ENCODE assay signal across 7 mouse cellular contexts in the genomic region with DNA sequence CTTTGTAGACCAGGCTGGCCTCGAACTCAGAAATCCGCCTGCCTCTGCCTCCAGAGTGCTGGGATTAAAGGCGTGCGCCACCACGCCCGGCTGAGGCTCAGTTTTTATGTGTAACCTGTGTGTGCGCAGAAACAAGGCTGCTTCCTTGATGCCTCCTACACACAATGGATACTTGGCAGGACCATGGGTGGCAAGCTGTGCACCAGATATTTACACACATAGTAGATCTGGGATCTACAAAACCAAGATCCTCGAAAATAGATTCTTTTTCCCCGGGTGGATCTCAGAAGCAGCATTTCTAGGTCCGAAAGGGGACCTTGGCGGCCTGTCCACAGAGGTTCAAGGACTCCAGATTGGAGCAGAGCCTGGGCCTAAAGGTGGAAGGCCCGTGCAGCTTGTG. TPM values are rescaled to one million over a fixed set of nuclear protein-coding genes. Genes with fewer than 3 reads are reported as not detected.
A peak's percentile ranks its signal among the peaks of the same experiment; 100 is the strongest.
DNase-seq lines count a peak whose midpoint lies in the region; ATAC-seq and TF ChIP-seq lines count a peak whose summit lies in the region.

No protein-coding gene starts in this region.

- H3K4me1 ChIP-seq in megakaryocyte, embryonic 14.5 days: peaks cover 68% of the 10 kb centered on the region
- H3K4me1 ChIP-seq in erythroblast, embryonic 14.5 days (ENCODE audit: control insufficient read depth): peaks cover 60% of the 10 kb centered on the region
- H3K4me1 ChIP-seq in limb, embryonic 14.5 days (ENCODE audit: control insufficient read depth, insufficient read depth, low read length): peaks cover 11% of the 10 kb centered on the region

- no peak for TF ChIP-seq POLR2A in limb, embryonic 14.5 days (IDR thresholded peaks at IDR 0.05; ENCODE audit: borderline replicate concordance, extremely low read depth, insufficient read depth, insufficient read length)

- H3K27me3 ChIP-seq in megakaryocyte, embryonic 14.5 days (replicated peaks): no peaks in the 10 kb centered on the region
- no peaks in the 10 kb centered on the region for H3K27me3 ChIP-seq in erythroblast, embryonic 14.5 days (ENCODE audit: control insufficient read depth)
- peaks cover 13% of the 10 kb centered on the region; the same call in 1 of the 2 replicates for H3K27me3 ChIP-seq in limb, embryonic 14.5 days (ENCODE audit: control insufficient read depth, insufficient read depth, low read length)

- ATAC-seq in megakaryocyte, adult 5-6 weeks (ENCODE audit: poor library complexity, severe bottlenecking): no peak
- ATAC-seq in limb, embryonic 14.5 days (ENCODE audit: low FRiP score, low read depth): peak; percentile 7

- H3K4me2 ChIP-seq in limb, embryonic 14.5 days (replicated peaks; ENCODE audit: low read depth, low read length, severe bottlenecking): peak overlapping the region; percentile 99

- peak overlapping the region; percentile 96 for H3K4me3 ChIP-seq in megakaryocyte, embryonic 14.5 days (replicated peaks)
- peak overlapping the region; percentile 90 for H3K4me3 ChIP-seq in erythroblast, embryonic 14.5 days (replicated peaks)
- H3K4me3 ChIP-seq in limb, embryonic 14.5 days (replicated peaks; ENCODE audit: low read length): peak overlapping the region; percentile 77

- 0 out of 2 replicates have a peak overlapping the region, but pooled peaks have one; percentile 18 for H3K9ac ChIP-seq in limb, embryonic 14.5 days (ENCODE audit: low read depth, low read length, severe bottlenecking)

- H3K9me3 ChIP-seq in megakaryocyte, embryonic 14.5 days: no peaks in the 10 kb centered on the region
- no peaks in the 10 kb centered on the region for H3K9me3 ChIP-seq in erythroblast, embryonic 14.5 days (ENCODE audit: control insufficient read depth, low read length)
- H3K9me3 ChIP-seq in limb, embryonic 14.5 days (ENCODE audit: control insufficient read depth, low read length): no peaks in the 10 kb centered on the region

- no peak for DNase-seq in limb, embryonic 14.5 days (ENCODE audit: low spot score)
- DNase-seq in telencephalon, adult 2 months (ENCODE audit: low read depth, low spot score): peak; percentile 53
- no peak for DNase-seq in frontal cortex, postnatal 14 days (ENCODE audit: low spot score in 2 of 2)
- no peak for DNase-seq in kidney, adult 9 months

- no peak overlapping the region for H3K27ac ChIP-seq in limb, embryonic 14.5 days (replicated peaks; ENCODE audit: low read depth, low read length)

- H3K36me3 ChIP-seq in megakaryocyte, embryonic 14.5 days (replicated peaks; ENCODE audit: low read length): peaks cover 16% of the 10 kb centered on the region
- H3K36me3 ChIP-seq in erythroblast, embryonic 14.5 days (ENCODE audit: control insufficient read depth): peaks cover 2% of the 10 kb centered on the region
- H3K36me3 ChIP-seq in limb, embryonic 14.5 days (ENCODE audit: control insufficient read depth, insufficient read depth, low read length): no peaks in the 10 kb centered on the region

- WGBS in limb, embryonic 14.5 days: 49% methylated on average over 11 of the region's 12 CpGs

RNA-seq across cellular contexts. Expression of a gene that starts 0.5 kb away (rescaled TPM):
- 11.9 and 12.9 TPM in 2 replicates for polyA plus RNA-seq in megakaryocyte, embryonic 14.5 days (2012; ENCODE audit: insufficient read depth, low replicate concordance)
- 7.5 and 10.5 TPM in 2 replicates for total RNA-seq in megakaryocyte, adult 5-6 weeks (2015)
- 5.2 and 6.0 TPM in 2 replicates for total RNA-seq in megakaryocyte, adult 5-6 weeks (2017)
- 0.82 and 1.3 TPM in 2 replicates for polyA plus RNA-seq in erythroblast, embryonic 14.5 days (2012)
- polyA plus RNA-seq in limb, embryonic 14.5 days (2012; rRNA removed): 4.9 and 6.0 TPM in 2 replicates
- 6.1 and 6.8 TPM in 2 replicates for polyA plus RNA-seq in limb, embryonic 14.5 days (2014; fragmentation: Nextera tagmentation; extraction: Ambion mirVana)

RNA-seq across cellular contexts. Expression of a gene that starts 6.6 kb away (rescaled TPM):
- polyA plus RNA-seq in megakaryocyte, embryonic 14.5 days (2012; ENCODE audit: insufficient read depth, low replicate concordance): 16.3 and 20.0 TPM in 2 replicates
- 8.4 and 13.1 TPM in 2 replicates for total RNA-seq in megakaryocyte, adult 5-6 weeks (2015)
- 7.4 and 10.9 TPM in 2 replicates for total RNA-seq in megakaryocyte, adult 5-6 weeks (2017)
- polyA plus RNA-seq in erythroblast, embryonic 14.5 days (2012): 0.99 and 1.6 TPM in 2 replicates
- 29.7 and 33.9 TPM in 2 replicates for polyA plus RNA-seq in limb, embryonic 14.5 days (2012; rRNA removed)
- 16.3 and 21.8 TPM in 2 replicates for polyA plus RNA-seq in limb, embryonic 14.5 days (2014; fragmentation: Nextera tagmentation; extraction: Ambion mirVana)

RNA-seq across cellular contexts. Expression of a gene that starts 10.4 kb away (rescaled TPM):
- polyA plus RNA-seq in megakaryocyte, embryonic 14.5 days (2012; ENCODE audit: insufficient read depth, low replicate concordance): 34.6 and 160 TPM in 2 replicates
- 159 TPM in 2 replicates for total RNA-seq in megakaryocyte, adult 5-6 weeks (2015)
- total RNA-seq in megakaryocyte, adult 5-6 weeks (2017): 61.1 and 86.0 TPM in 2 replicates
- polyA plus RNA-seq in erythroblast, embryonic 14.5 days (2012): 22.8 and 24.1 TPM in 2 replicates
- polyA plus RNA-seq in limb, embryonic 14.5 days (2012; rRNA removed): 124 and 135 TPM in 2 replicates
- polyA plus RNA-seq in limb, embryonic 14.5 days (2014; fragmentation: Nextera tagmentation; extraction: Ambion mirVana): 254 and 267 TPM in 2 replicates

RNA-seq across cellular contexts. Expression of a gene that starts 10.4 kb away (rescaled TPM):
- 3.1 and 14.8 TPM in 2 replicates for polyA plus RNA-seq in megakaryocyte, embryonic 14.5 days (2012; ENCODE audit: insufficient read depth, low replicate concordance)
- total RNA-seq in megakaryocyte, adult 5-6 weeks (2015): 28.9 and 40.5 TPM in 2 replicates
- 25.1 and 32.1 TPM in 2 replicates for total RNA-seq in megakaryocyte, adult 5-6 weeks (2017)
- polyA plus RNA-seq in erythroblast, embryonic 14.5 days (2012): 2.1 and 2.2 TPM in 2 replicates
- 121 and 165 TPM in 2 replicates for polyA plus RNA-seq in limb, embryonic 14.5 days (2012; rRNA removed)
- 117 and 126 TPM in 2 replicates for polyA plus RNA-seq in limb, embryonic 14.5 days (2014; fragmentation: Nextera tagmentation; extraction: Ambion mirVana)

RNA-seq across cellular contexts. Expression of a gene that starts 15.2 kb away (rescaled TPM):
- 1.1 TPM in 1 of 2 replicates, not detected in the other for polyA plus RNA-seq in megakaryocyte, embryonic 14.5 days (2012; ENCODE audit: insufficient read depth, low replicate concordance)
- total RNA-seq in megakaryocyte, adult 5-6 weeks (2015): 4.7 TPM in 2 replicates
- 1.7 TPM in 1 of 2 replicates, not detected in the other for total RNA-seq in megakaryocyte, adult 5-6 weeks (2017)
- polyA plus RNA-seq in erythroblast, embryonic 14.5 days (2012): 0.06 and 0.18 TPM in 2 replicates
- 19.2 and 24.6 TPM in 2 replicates for polyA plus RNA-seq in limb, embryonic 14.5 days (2012; rRNA removed)
- 6.4 and 8.3 TPM in 2 replicates for polyA plus RNA-seq in limb, embryonic 14.5 days (2014; fragmentation: Nextera tagmentation; extraction: Ambion mirVana)
